ENCODE assay signal across 9 mouse cellular contexts in the genomic region with DNA sequence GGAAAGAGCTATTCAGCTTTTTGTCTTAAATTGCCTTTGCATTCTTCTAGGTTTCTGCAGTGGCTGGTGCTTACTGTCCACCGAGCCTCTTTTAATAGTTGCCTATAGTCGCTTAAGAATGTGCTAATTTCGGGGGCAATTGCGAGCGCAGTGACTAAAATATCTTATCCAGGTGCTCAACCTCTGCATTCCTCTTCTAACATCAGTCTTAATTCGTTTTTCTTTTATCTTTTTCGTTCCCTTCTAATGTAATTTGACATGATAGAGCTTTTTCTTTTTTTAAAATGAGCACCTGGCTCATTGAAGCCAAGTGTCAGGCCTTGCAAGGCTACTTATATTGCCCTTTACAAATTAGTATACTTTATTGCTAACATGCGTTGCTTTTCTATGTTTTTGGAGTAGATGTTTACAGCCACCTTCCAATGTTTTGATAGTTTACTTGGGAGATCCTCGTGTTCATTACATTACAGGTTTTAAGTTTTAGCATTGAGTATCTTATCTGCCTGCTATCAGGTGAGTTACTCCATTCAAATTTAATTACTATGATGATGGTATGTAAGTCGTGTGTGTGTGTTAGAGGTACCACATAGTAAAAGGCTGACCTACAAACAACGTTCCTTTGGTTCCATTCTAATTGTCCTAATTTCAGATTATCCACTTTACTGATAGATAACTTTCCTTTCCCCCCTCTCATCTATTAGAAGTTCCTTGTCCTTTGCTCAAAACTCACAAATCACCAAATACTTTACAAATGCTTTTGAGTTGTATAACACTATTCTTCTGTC. TPM values are rescaled to one million over a fixed set of nuclear protein-coding genes. Genes with fewer than 3 reads are reported as not detected.
DNase-seq lines count a peak whose midpoint lies in the region; ATAC-seq and TF ChIP-seq lines count a peak whose summit lies in the region.
"Had no signal": no experiment of that assay in that cellular context is flagged by ENCODE, and none has a peak within 500 bp of the region (broad histone marks: within the 10 kb centered on the region; RNA-seq: fewer than 3 reads in every experiment).

No protein-coding gene starts in this region.

- no peaks in the 10 kb centered on the region for H3K9me3 ChIP-seq in G1E (replicated peaks)
- no peaks in the 10 kb centered on the region for H3K9me3 ChIP-seq in hindbrain, embryonic 10.5 days
- H3K9me3 ChIP-seq in midbrain, embryonic 10.5 days (replicated peaks), result no peaks in the 10 kb centered on the region

- no peak for ATAC-seq in G1E (ENCODE audit: extremely low read depth, insufficient number of reproducible peaks, low FRiP score, poor library complexity, severe bottlenecking)

- peaks cover 42% of the 10 kb centered on the region for H3K4me1 ChIP-seq in G1E (ENCODE audit: insufficient read depth, low read depth, low read length)
- H3K4me1 ChIP-seq in hindbrain, embryonic 10.5 days (replicated peaks), result peaks cover 47% of the 10 kb centered on the region
- peaks cover 34% of the 10 kb centered on the region for H3K4me1 ChIP-seq in midbrain, embryonic 10.5 days

- no peaks in the 10 kb centered on the region for H3K36me3 ChIP-seq in G1E (replicated peaks)
- H3K36me3 ChIP-seq in hindbrain, embryonic 10.5 days, result no peaks in the 10 kb centered on the region
- no peaks in the 10 kb centered on the region for H3K36me3 ChIP-seq in midbrain, embryonic 10.5 days

- peak; percentile 82 for DNase-seq in heart, adult 11 months
- no peak for DNase-seq in heart, adult 18-20 months
- no peak for DNase-seq in G1E (ENCODE audit: low spot score)
- no peak for DNase-seq in hindbrain, embryonic 10.5 days (ENCODE audit: low spot score)
- peak; percentile 42 for DNase-seq in midbrain, embryonic 10.5 days (ENCODE audit: low spot score)
- no peak for DNase-seq in left cerebral cortex, adult 18-20 months (ENCODE audit: low spot score in 2 of 2)
- DNase-seq in left cerebral cortex, postnatal 25 days (ENCODE audit: low spot score in 2 of 2), result no peak
- no peak for DNase-seq in adrenal gland, postnatal 14 days

- intact Hi-C loops in left cerebral cortex, postnatal 25 days (cut with DNase I), result no loop called here

- peak overlapping the region; percentile 89 for H3K27ac ChIP-seq in hindbrain, embryonic 10.5 days
- H3K27ac ChIP-seq in midbrain, embryonic 10.5 days (replicated peaks), result peak overlapping the region; percentile 89

- H3K27me3 ChIP-seq in G1E (ENCODE audit: insufficient read depth, low read length), result no peaks in the 10 kb centered on the region
- H3K27me3 ChIP-seq in hindbrain, embryonic 10.5 days (ENCODE audit: insufficient read depth, poor library complexity, severe bottlenecking), result no peaks in the 10 kb centered on the region
- H3K27me3 ChIP-seq in midbrain, embryonic 10.5 days (ENCODE audit: low read depth, poor library complexity, severe bottlenecking), result no peaks in the 10 kb centered on the region

- 3% methylated on average over 11 of the region's 11 CpGs for WGBS in hindbrain, embryonic 10.5 days
- 4% methylated on average over 11 of the region's 11 CpGs for WGBS in midbrain, embryonic 10.5 days

- TF ChIP-seq CTCF in G1E (IDR thresholded peaks at IDR 0.05; ENCODE audit: low read depth, low read length), result no peak

- H3K4me3 ChIP-seq in G1E (ENCODE audit: low read depth, low read length), result peak overlapping the region; percentile 56
- peak overlapping the region; percentile 59 for H3K4me3 ChIP-seq in hindbrain, embryonic 10.5 days
- peak overlapping the region; percentile 61 for H3K4me3 ChIP-seq in midbrain, embryonic 10.5 days

RNA-seq across cellular contexts. Expression of gene Hist2h3c1, which starts 1.1 kb away (rescaled TPM):
- not detected for total RNA-seq in heart, adult 18-20 months (2021)
- total RNA-seq in G1E (2014; fragmentation: Nextera tagmentation) (21.7 and 42.6 TPM in 2 replicates), G1E (2017) (9.1 and 9.9 TPM in 2 replicates)
- not detected in 2 replicates for polyA plus RNA-seq in G1E (2012)
- polyA plus RNA-seq in hindbrain, embryonic 10.5 days (2016; fragmentation: Nextera tagmentation; extraction: Ambion mirVana), result 0.42 and 0.56 TPM in 2 replicates
- polyA plus RNA-seq in midbrain, embryonic 10.5 days (2016; fragmentation: Nextera tagmentation; extraction: Ambion mirVana), result 0.70 and 0.86 TPM in 2 replicates
- total RNA-seq in left cerebral cortex, adult 18-20 months (2021), result not detected
- total RNA-seq in left cerebral cortex, postnatal 25 days (2021), result not detected
- 3.1 and 3.8 TPM in 2 replicates for total RNA-seq in adrenal gland, postnatal 14 days (2021)
- polyA plus RNA-seq: large intestine, adult 2 months had no signal

RNA-seq across cellular contexts. Expression of gene Hist2h2aa1, which starts 2.3 kb away (rescaled TPM):
- total RNA-seq in heart, adult 18-20 months (2021), result 10 to 100 TPM in 1 of 2 experiments, 1 to 10 TPM in 1; 9.3 to 14.7 TPM
- total RNA-seq in G1E (2014; fragmentation: Nextera tagmentation), result 124 and 563 TPM in 2 replicates
- total RNA-seq in G1E (2017), result 3,915 and 5,191 TPM in 2 replicates
- 0.79 and 7.3 TPM in 2 replicates for polyA plus RNA-seq in G1E (2012)
- polyA plus RNA-seq in hindbrain, embryonic 10.5 days (2016; fragmentation: Nextera tagmentation; extraction: Ambion mirVana), result 11.3 and 13.4 TPM in 2 replicates
- polyA plus RNA-seq in midbrain, embryonic 10.5 days (2016; fragmentation: Nextera tagmentation; extraction: Ambion mirVana), result 13.7 TPM in 2 replicates
- 1 to 10 TPM in 1 of 2 experiments, not detected in 1; 2.9 TPM for total RNA-seq in left cerebral cortex, adult 18-20 months (2021)
- total RNA-seq in left cerebral cortex, postnatal 25 days (2021), result 1 to 10 TPM; 6.9 to 9.0 TPM
- 53.5 and 61.0 TPM in 2 replicates for total RNA-seq in adrenal gland, postnatal 14 days (2021)

RNA-seq across cellular contexts. Expression of gene Hist2h2aa2, which starts 7.5 kb away (rescaled TPM):
- 100 to 1,000 TPM; 189 to 197 TPM for total RNA-seq in heart, adult 18-20 months (2021)
- total RNA-seq in G1E (2014; fragmentation: Nextera tagmentation), result 830 and 1,341 TPM in 2 replicates
- 2,156 and 4,637 TPM in 2 replicates for total RNA-seq in G1E (2017)
- 39.6 and 169 TPM in 2 replicates for polyA plus RNA-seq in G1E (2012)
- 44.6 and 55.1 TPM in 2 replicates for polyA plus RNA-seq in hindbrain, embryonic 10.5 days (2016; fragmentation: Nextera tagmentation; extraction: Ambion mirVana)
- polyA plus RNA-seq in midbrain, embryonic 10.5 days (2016; fragmentation: Nextera tagmentation; extraction: Ambion mirVana), result 24.3 and 34.9 TPM in 2 replicates
- total RNA-seq in left cerebral cortex, adult 18-20 months (2021), result 100 to 1,000 TPM; 239 to 244 TPM
- 100 to 1,000 TPM; 158 to 179 TPM for total RNA-seq in left cerebral cortex, postnatal 25 days (2021)
- total RNA-seq in adrenal gland, postnatal 14 days (2021), result 733 and 750 TPM in 2 replicates

RNA-seq across cellular contexts. Expression of gene Hist2h3c2, which starts 8.6 kb away (rescaled TPM):
- total RNA-seq in heart, adult 18-20 months (2021), result 1 to 10 TPM; 4.0 to 9.0 TPM
- total RNA-seq in G1E (2014; fragmentation: Nextera tagmentation) (847 and 1,420 TPM in 2 replicates), G1E (2017) (558 and 938 TPM in 2 replicates)
- 27.5 and 91.2 TPM in 2 replicates for polyA plus RNA-seq in G1E (2012)
- 7.9 and 8.4 TPM in 2 replicates for polyA plus RNA-seq in hindbrain, embryonic 10.5 days (2016; fragmentation: Nextera tagmentation; extraction: Ambion mirVana)
- 8.1 TPM in 2 replicates for polyA plus RNA-seq in midbrain, embryonic 10.5 days (2016; fragmentation: Nextera tagmentation; extraction: Ambion mirVana)
- 1 to 10 TPM; 3.8 to 4.1 TPM for total RNA-seq in left cerebral cortex, adult 18-20 months (2021)
- total RNA-seq in left cerebral cortex, postnatal 25 days (2021), result 1 to 10 TPM; 5.6 to 7.5 TPM
- total RNA-seq in adrenal gland, postnatal 14 days (2021), result 93.4 and 148 TPM in 2 replicates

RNA-seq across cellular contexts. Expression of gene Hist2h4, which starts 15.6 kb away (rescaled TPM):
- 10 to 100 TPM; 12.0 to 13.7 TPM for total RNA-seq in heart, adult 18-20 months (2021)
- total RNA-seq in G1E (2014; fragmentation: Nextera tagmentation), result 490 and 543 TPM in 2 replicates
- 66.6 and 93.8 TPM in 2 replicates for total RNA-seq in G1E (2017)
- polyA plus RNA-seq in G1E (2012), result 1.8 and 9.3 TPM in 2 replicates
- polyA plus RNA-seq in hindbrain, embryonic 10.5 days (2016; fragmentation: Nextera tagmentation; extraction: Ambion mirVana), result 6.8 and 13.6 TPM in 2 replicates
- 12.2 and 12.6 TPM in 2 replicates for polyA plus RNA-seq in midbrain, embryonic 10.5 days (2016; fragmentation: Nextera tagmentation; extraction: Ambion mirVana)
- total RNA-seq in left cerebral cortex, adult 18-20 months (2021), result 10 to 100 TPM; 36.9 to 40.6 TPM
- total RNA-seq in left cerebral cortex, postnatal 25 days (2021), result 10 to 100 TPM; 25.6 to 30.9 TPM
- total RNA-seq in adrenal gland, postnatal 14 days (2021), result 54.1 and 56.9 TPM in 2 replicates

Comparison
In these comparisons a context has a peak if more than half of its experiments do, and no peak if none do; other contexts are left out.
1. DNase-seq: peak in heart, adult 11 months (single experiment) and midbrain, embryonic 10.5 days (single experiment); none in heart, adult 18-20 months (0 of 2), G1E (single experiment), hindbrain, embryonic 10.5 days (single experiment), left cerebral cortex, adult 18-20 months (0 of 2), left cerebral cortex, postnatal 25 days (0 of 2) and adrenal gland, postnatal 14 days (single experiment).
2. Peak in every context shown above with its lines, with median percentiles within 50 percentile points of each other: H3K4me3 ChIP-seq.